Mouse (Mus musculus) MEL (cell line): ENCODE measurements at regions not wholly inside any gene's neighbourhood (a gene's known extent, or its start where the extent isn't known, plus 50 kb on each side); places are given as distances from the start of the nearest gene placed in this dataset.

ENCODE experiments used
- DNase-seq: peaks from one replicate; pipeline ENCODE4 v3.0.0; 2011; ENCODE audit warnings: low read depth, low spot score
- H3K27ac ChIP-seq: 2 replicates; pipeline ENCODE4 v1.5.1; 2012; ENCODE audit warnings: low read depth, mild to moderate bottlenecking, control low read depth, low read length, moderate library complexity; ENCODE audit not compliant: control insufficient read depth
- H3K27me3 ChIP-seq, 2 experiments: fragments of 150-350 bp in 1 of 2; sonication (generic) in 1 of 2; 2 replicates each; pipeline ENCODE4 v1.6.1; 2012; ENCODE audit warnings: low read length in 2 of 2, mild to moderate bottlenecking in 2 of 2, improper control_type of control experiment in 1 of 2, moderate library complexity in 1 of 2; ENCODE audit not compliant: insufficient read depth in 2 of 2, control insufficient read depth in 1 of 2
- H3K36me3 ChIP-seq, 2 experiments: 2 replicates each; pipeline ENCODE4 v1.6.1; 2012 to 2014; ENCODE audit warnings: low read length in 2 of 2, improper control_type of control experiment in 1 of 2, inconsistent platforms in 1 of 2, mild to moderate bottlenecking in 1 of 2; ENCODE audit not compliant: insufficient read depth in 2 of 2, control insufficient read depth in 1 of 2
- H3K4me1 ChIP-seq, 2 experiments: fragments of 150-350 bp in 1 of 2; sonication (generic) in 1 of 2; 2 replicates each; pipeline ENCODE4 v1.6.1; 2012; ENCODE audit warnings: low read length in 2 of 2, improper control_type of control experiment in 1 of 2, mild to moderate bottlenecking in 1 of 2; ENCODE audit not compliant: insufficient read depth in 2 of 2, control insufficient read depth in 1 of 2
- H3K4me3 ChIP-seq, 2 experiments: fragments of 150-350 bp in 1 of 2; sonication (generic) in 1 of 2; 2 replicates each; pipeline ENCODE4 v1.5.1; 2012; ENCODE audit warnings: low read depth in 2 of 2, low read length in 2 of 2, mild to moderate bottlenecking in 2 of 2, moderate library complexity in 2 of 2, control low read depth in 1 of 2, improper control_type of control experiment in 1 of 2; ENCODE audit not compliant: control insufficient read depth in 1 of 2, insufficient read depth in 1 of 2
- H3K79me2 ChIP-seq: 2 replicates; pipeline ENCODE4 v1.6.1; 2012; ENCODE audit warnings: mild to moderate bottlenecking, low read length, moderate library complexity; ENCODE audit not compliant: control insufficient read depth, poor library complexity, insufficient read depth
- H3K9ac ChIP-seq: 2 replicates; pipeline ENCODE4 v1.6.1; 2012; ENCODE audit warnings: low read depth, mild to moderate bottlenecking, control low read depth, low read length, moderate library complexity; ENCODE audit not compliant: control insufficient read depth, poor library complexity, severe bottlenecking
- H3K9me3 ChIP-seq: fragments of 150-350 bp; sonication (generic); replicated peaks from 2 replicates; pipeline ENCODE4 v1.6.1; 2012; ENCODE audit warnings: mild to moderate bottlenecking, low read length, improper control_type of control experiment, moderate library complexity; ENCODE audit not compliant: insufficient read depth
- BHLHE40 ChIP-seq: IDR thresholded peaks from 2 replicates; pipeline ENCODE4 v1.6.1; 2012; ENCODE audit warnings: low read depth, mild to moderate bottlenecking, inconsistent platforms, low read length, improper control_type of control experiment, borderline replicate concordance
- CHD1 ChIP-seq: IDR thresholded peaks from 2 replicates; pipeline ENCODE4 v1.6.1; 2012; ENCODE audit warnings: low read depth, mild to moderate bottlenecking, inconsistent platforms, low read length, improper control_type of control experiment
- CHD2 ChIP-seq: IDR thresholded peaks from 2 replicates; pipeline ENCODE4 v1.6.1; 2011; ENCODE audit warnings: low read length, improper control_type of control experiment
- CTCF ChIP-seq, 3 experiments: IDR thresholded peaks in 2 of 3; conservative IDR thresholded peaks in 1 of 3; 2 replicates each; pipeline ENCODE4 v1.5.1; 2011 to 2012; ENCODE audit warnings: low read length in 3 of 3, low read depth in 2 of 3, mild to moderate bottlenecking in 2 of 3, improper control_type of control experiment in 1 of 3, inconsistent platforms in 1 of 3, mixed read lengths in 1 of 3, moderate library complexity in 1 of 3; ENCODE audit not compliant: control insufficient read depth in 1 of 3, insufficient read depth in 1 of 3, poor library complexity in 1 of 3, severe bottlenecking in 1 of 3
- E2F4 ChIP-seq: IDR thresholded peaks from 2 replicates; pipeline ENCODE4 v1.6.1; 2011; ENCODE audit warnings: low read depth, low read length, improper control_type of control experiment, borderline replicate concordance
- ELF1 ChIP-seq: IDR thresholded peaks from 2 replicates; pipeline ENCODE4 v1.6.1; 2014; ENCODE audit warnings: low read depth, mild to moderate bottlenecking, inconsistent platforms, low read length, improper control_type of control experiment, moderate library complexity
- EP300 ChIP-seq, 2 experiments: IDR thresholded peaks; 2 replicates each; pipeline ENCODE4 v1.6.1; 2011; ENCODE audit warnings: improper control_type of control experiment in 2 of 2, low read length in 2 of 2, low read depth in 1 of 2, mild to moderate bottlenecking in 1 of 2
- ETS1 ChIP-seq: IDR thresholded peaks from 2 replicates; pipeline ENCODE4 v1.6.1; 2012; ENCODE audit warnings: low read depth, mild to moderate bottlenecking, inconsistent platforms, low read length, improper control_type of control experiment, moderate library complexity
- GABPA ChIP-seq: IDR thresholded peaks from 2 replicates; pipeline ENCODE4 v1.6.1; 2012; ENCODE audit warnings: low read depth, mild to moderate bottlenecking, inconsistent platforms, low read length, improper control_type of control experiment, moderate library complexity
- GATA1 ChIP-seq: IDR thresholded peaks from 2 replicates; pipeline ENCODE4 v1.6.1; 2011; ENCODE audit warnings: low read depth, low read length, improper control_type of control experiment
- HCFC1 ChIP-seq: IDR thresholded peaks from 2 replicates; pipeline ENCODE4 v1.6.1; 2012; ENCODE audit warnings: low read depth, mild to moderate bottlenecking, inconsistent platforms, low read length, improper control_type of control experiment, moderate library complexity
- JUND ChIP-seq: IDR thresholded peaks from 2 replicates; pipeline ENCODE4 v1.6.1; 2011; ENCODE audit warnings: low read depth, mild to moderate bottlenecking, improper control_type of control experiment, low read length
- KAT2A ChIP-seq: conservative IDR thresholded peaks from 2 replicates; pipeline ENCODE4 v1.6.1; 2012; ENCODE audit warnings: low read depth, low read length, improper control_type of control experiment, inconsistent platforms
- MAFK ChIP-seq: IDR thresholded peaks from 2 replicates; pipeline ENCODE4 v1.6.1; 2011; ENCODE audit warnings: low read depth, mild to moderate bottlenecking, low read length, improper control_type of control experiment, borderline replicate concordance
- MAX ChIP-seq: IDR thresholded peaks from 2 replicates; pipeline ENCODE4 v1.6.1; 2011; ENCODE audit warnings: low read length, improper control_type of control experiment
- MAZ ChIP-seq: IDR thresholded peaks from 2 replicates; pipeline ENCODE4 v1.6.1; 2012; ENCODE audit warnings: low read depth, mild to moderate bottlenecking, inconsistent platforms, low read length, improper control_type of control experiment
- MEF2A ChIP-seq: IDR thresholded peaks from 2 replicates; pipeline ENCODE4 v1.6.1; 2014; ENCODE audit warnings: low read depth, mild to moderate bottlenecking, inconsistent platforms, low read length, improper control_type of control experiment; ENCODE audit not compliant: poor library complexity, insufficient replicate concordance, severe bottlenecking; ENCODE audit errors: extremely low read depth
- MXI1 ChIP-seq: IDR thresholded peaks from 2 replicates; pipeline ENCODE4 v1.6.1; 2011; ENCODE audit warnings: mild to moderate bottlenecking, low read depth, low read length, improper control_type of control experiment
- MYB ChIP-seq: IDR thresholded peaks from 2 replicates; pipeline ENCODE4 v1.6.1; 2011; ENCODE audit warnings: mild to moderate bottlenecking, low read depth, low read length, improper control_type of control experiment
- MYC ChIP-seq: IDR thresholded peaks from 2 replicates; pipeline ENCODE4 v1.6.1; 2011; ENCODE audit warnings: low read depth, mild to moderate bottlenecking, low read length, improper control_type of control experiment, moderate library complexity
- NELFE ChIP-seq: IDR thresholded peaks from 2 replicates; pipeline ENCODE4 v1.6.1; 2011; ENCODE audit warnings: low read depth, low read length, improper control_type of control experiment
- NRF1 ChIP-seq: IDR thresholded peaks from 2 replicates; pipeline ENCODE4 v1.6.1; 2014; ENCODE audit warnings: low read depth, mild to moderate bottlenecking, inconsistent platforms, low read length, improper control_type of control experiment, moderate library complexity; ENCODE audit not compliant: poor library complexity, insufficient read depth, severe bottlenecking
- POLR2A ChIP-seq, 2 experiments: IDR thresholded peaks; 2 replicates each; pipeline ENCODE4 v1.6.1; 2011 to 2012; ENCODE audit warnings: low read length in 2 of 2, mild to moderate bottlenecking in 2 of 2, control low read depth in 1 of 2, improper control_type of control experiment in 1 of 2, low read depth in 1 of 2, moderate library complexity in 1 of 2; ENCODE audit not compliant: control insufficient read depth in 1 of 2, insufficient read depth in 1 of 2, poor library complexity in 1 of 2
- POLR2AphosphoS2 ChIP-seq: IDR thresholded peaks from 2 replicates; pipeline ENCODE4 v1.6.1; 2011; ENCODE audit warnings: low read length, improper control_type of control experiment
- POLR2AphosphoS5 ChIP-seq: IDR thresholded peaks from 2 replicates; pipeline ENCODE4 v1.6.1; 2012; ENCODE audit warnings: low read depth, borderline replicate concordance, mild to moderate bottlenecking, inconsistent platforms, low read length, moderate library complexity, mixed read lengths
- RAD21 ChIP-seq: IDR thresholded peaks from 2 replicates; pipeline ENCODE4 v1.6.1; 2011; ENCODE audit warnings: mild to moderate bottlenecking, low read depth, low read length, improper control_type of control experiment
- RCOR1 ChIP-seq: IDR thresholded peaks from 2 replicates; pipeline ENCODE4 v1.6.1; 2012; ENCODE audit warnings: low read depth, mild to moderate bottlenecking, inconsistent platforms, low read length, improper control_type of control experiment
- SIN3A ChIP-seq: IDR thresholded peaks from 2 replicates; pipeline ENCODE4 v1.6.1; 2012; ENCODE audit warnings: low read length, improper control_type of control experiment, inconsistent platforms
- SMC3 ChIP-seq: IDR thresholded peaks from 2 replicates; pipeline ENCODE4 v1.6.1; 2011; ENCODE audit warnings: low read depth, low read length, improper control_type of control experiment
- TAL1 ChIP-seq: IDR thresholded peaks from 2 replicates; pipeline ENCODE4 v1.6.1; 2012; ENCODE audit warnings: mild to moderate bottlenecking, inconsistent platforms, low read length, moderate library complexity, mixed read lengths
- TBP ChIP-seq: IDR thresholded peaks from 2 replicates; pipeline ENCODE4 v1.8.0; 2011; ENCODE audit warnings: low read depth, low read length, improper control_type of control experiment
- TCF12 ChIP-seq: IDR thresholded peaks from 2 replicates; pipeline ENCODE4 v1.6.1; 2014; ENCODE audit warnings: low read depth, mild to moderate bottlenecking, inconsistent platforms, low read length, improper control_type of control experiment, moderate library complexity
- UBTF ChIP-seq: IDR thresholded peaks from 2 replicates; pipeline ENCODE4 v1.6.1; 2012; ENCODE audit warnings: low read depth, mild to moderate bottlenecking, inconsistent platforms, low read length, improper control_type of control experiment, moderate library complexity, borderline replicate concordance; ENCODE audit not compliant: insufficient read depth
- USF1 ChIP-seq: IDR thresholded peaks from 2 replicates; pipeline ENCODE4 v1.6.1; 2014; ENCODE audit warnings: low read depth, mild to moderate bottlenecking, inconsistent platforms, low read length, improper control_type of control experiment, moderate library complexity
- USF2 ChIP-seq, 2 experiments: IDR thresholded peaks; 2 replicates each; pipeline ENCODE4 v1.6.1; 2011 to 2012; ENCODE audit warnings: improper control_type of control experiment in 2 of 2, low read length in 2 of 2, borderline replicate concordance in 1 of 2, inconsistent platforms in 1 of 2, low read depth in 1 of 2, mild to moderate bottlenecking in 1 of 2; ENCODE audit not compliant: insufficient read depth in 1 of 2
- ZC3H11A ChIP-seq: IDR thresholded peaks from 2 replicates; pipeline ENCODE4 v1.6.1; 2012; ENCODE audit warnings: low read depth, mild to moderate bottlenecking, inconsistent platforms, low read length, improper control_type of control experiment
- ZKSCAN1 ChIP-seq: IDR thresholded peaks from 2 replicates; pipeline ENCODE4 v1.6.1; 2012; ENCODE audit warnings: low read depth, mild to moderate bottlenecking, inconsistent platforms, low read length, improper control_type of control experiment, moderate library complexity
- ZMIZ1 ChIP-seq: IDR thresholded peaks from 2 replicates; pipeline ENCODE4 v1.6.1; 2012; ENCODE audit warnings: low read depth, mild to moderate bottlenecking, inconsistent platforms, low read length, improper control_type of control experiment, moderate library complexity
- ZNF384 ChIP-seq: IDR thresholded peaks from 2 replicates; pipeline ENCODE4 v1.6.1; 2012; ENCODE audit warnings: low read depth, mild to moderate bottlenecking, inconsistent platforms, low read length, improper control_type of control experiment

- peaks cover 0 to 30% of the 10 kb centered on the region in 2 experiments; a peak in 2 of 4 replicates for H3K36me3 ChIP-seq
- no peak overlapping the region; the same call in 1 of the 2 replicates for H3K9ac ChIP-seq
- no peaks in the 10 kb centered on the region for H3K79me2 ChIP-seq
- no peaks in the 10 kb centered on the region for H3K27me3 ChIP-seq
- no peak for TF ChIP-seq NRF1
- peak; percentile 91 for TF ChIP-seq RCOR1
- TF ChIP-seq E2F4, result no peak
- TF ChIP-seq TAL1, result peak; percentile 100
- TF ChIP-seq MAZ, result no peak
- no peak for TF ChIP-seq CHD1
- no peak for TF ChIP-seq UBTF
- no peak for TF ChIP-seq NELFE
- TF ChIP-seq SIN3A, result no peak; the same call in none of the 2 replicates
- TF ChIP-seq ETS1, result peak; percentile 97
- TF ChIP-seq USF2 (IDR thresholded peaks at IDR 0.05; ENCODE audit: borderline replicate concordance in 1 of 2, insufficient read depth in 1 of 2, low read depth in 1 of 2, low read length in 2 of 2), result no peak
- TF ChIP-seq CHD2, result no peak
- TF ChIP-seq JUND, result no peak
- no peak for TF ChIP-seq POLR2AphosphoS5
- no peak for TF ChIP-seq TBP
- no peak for TF ChIP-seq HCFC1
- no peak for TF ChIP-seq POLR2A (IDR thresholded peaks at IDR 0.05; ENCODE audit: control insufficient read depth in 1 of 2, insufficient read depth in 1 of 2, low read depth in 1 of 2, low read length in 2 of 2, poor library complexity in 1 of 2)
- no peak for TF ChIP-seq MXI1
- no peak for TF ChIP-seq MAFK
- TF ChIP-seq EP300 (IDR thresholded peaks at IDR 0.05; ENCODE audit: low read depth in 1 of 2, low read length in 2 of 2), result peak; percentile 99
- no peak for TF ChIP-seq MEF2A
- TF ChIP-seq MYC, result 0 out of 2 replicates have a peak, but pooled peaks have one; percentile 45
- no peak for TF ChIP-seq ZNF384
- peak; percentile 99 for TF ChIP-seq GATA1
- TF ChIP-seq CTCF (IDR thresholded peaks at IDR 0.05 in 2 of 3, conservative IDR thresholded peaks at IDR 0.05 in 1 of 3; ENCODE audit: control insufficient read depth in 1 of 3, insufficient read depth in 1 of 3, low read depth in 2 of 3, low read length in 3 of 3, poor library complexity in 1 of 3, severe bottlenecking in 1 of 3), result no peak
- no peak for TF ChIP-seq ZC3H11A
- no peak for TF ChIP-seq ZMIZ1
- no peak for TF ChIP-seq USF1
- TF ChIP-seq BHLHE40, result peak; percentile 78
- TF ChIP-seq POLR2AphosphoS2, result no peak
- no peak for TF ChIP-seq RAD21
- no peak for TF ChIP-seq KAT2A
- TF ChIP-seq ELF1, result no peak
- TF ChIP-seq SMC3, result no peak
- no peak for TF ChIP-seq MAX
- TF ChIP-seq MYB, result no peak
- no peak for TF ChIP-seq GABPA
- no peak for TF ChIP-seq ZKSCAN1
- peak; percentile 99 for TF ChIP-seq TCF12
- H3K4me3 ChIP-seq, result no peak overlapping the region
- H3K9me3 ChIP-seq, result no peaks in the 10 kb centered on the region
- peak overlapping the region; percentile 72 for H3K27ac ChIP-seq
- peak; percentile 97 for DNase-seq
- H3K4me1 ChIP-seq, result peaks cover 7 to 10% of the 10 kb centered on the region in 2 experiments
These were observed 92.9 kb upstream of the Mtap start for GRCm38 (mm10) chr4:89043982-89044381.
